Mouse (Mus musculus) lung, postnatal 0 days (tissue): Measurements from ENCODE around the gene Gm49721.
"Not testable (repeated sequence)": the region's sequence is repeated elsewhere in the genome, so short reads cannot be mapped to it uniquely, and the experiment has no call there.

Experiments
- CTCF ChIP-seq: IDR thresholded peaks from 2 replicates; pipeline ENCODE4 v1.5.1; 2016; ENCODE audit warnings: antibody characterized with exemption, mild to moderate bottlenecking
- EP300 ChIP-seq: IDR thresholded peaks from 2 replicates; pipeline ENCODE4 v1.6.1; 2016; ENCODE audit warnings: antibody characterized with exemption, mild to moderate bottlenecking, control low read depth

DNA sequence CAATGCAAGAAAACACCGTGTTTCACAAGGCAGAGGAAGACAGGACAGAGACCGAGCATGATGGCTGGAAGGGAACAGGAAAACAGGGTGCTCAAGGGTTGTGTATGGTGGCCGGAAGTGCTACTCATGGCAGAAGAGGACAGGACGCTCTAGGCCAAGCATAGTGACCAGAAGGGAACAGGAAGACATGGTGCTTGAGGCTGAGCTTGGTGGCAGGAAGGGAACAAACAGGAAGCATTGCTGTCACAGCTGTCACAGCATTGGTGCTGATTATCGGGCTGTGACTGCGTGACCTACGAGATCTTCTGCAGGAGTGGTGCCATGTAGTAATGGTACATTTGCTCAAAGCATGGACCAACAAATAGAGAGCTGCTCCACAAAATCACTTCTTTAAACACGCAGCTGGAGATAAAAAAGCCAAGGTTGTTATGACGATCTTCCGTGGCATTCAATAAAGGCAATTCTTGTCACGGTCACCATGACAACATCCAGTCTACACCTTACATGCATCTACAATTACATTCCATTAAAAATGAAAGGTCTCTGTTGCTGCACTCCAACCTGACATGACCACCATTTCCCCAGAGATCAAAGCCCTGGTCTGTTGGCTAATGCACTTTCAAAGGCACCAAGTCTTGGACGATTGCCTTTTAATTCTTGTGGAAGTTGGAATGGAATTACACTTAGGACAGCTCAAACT is 106.9 kb downstream of the Gm49721 start:
- not testable (repeated sequence) for TF ChIP-seq CTCF, EP300
